Mouse (Mus musculus) left cerebral cortex, postnatal 36 days (tissue): ENCODE measurements around the gene Megf11. TPM values are rescaled to one million over a fixed set of nuclear protein-coding genes. Genes with fewer than 3 reads are reported as not detected.
"Not testable (repeated sequence)": the region's sequence is repeated elsewhere in the genome, so short reads cannot be mapped to it uniquely, and the experiment has no call there.

Experiments used
- DNase-seq, 2 experiments: peaks; one replicate each; pipeline ENCODE4 v3.0.0; 2021 to 2022; ENCODE audit warnings: low spot score in 2 of 2, mixed read lengths in 1 of 2
- intact Hi-C: fragments of 180-260 bp; cut with DNase I; formaldehyde crosslinking; loops from one replicate; pipeline ENCODE4 v1.15.1; 2025
- total RNA-seq, 2 experiments: library from RNA; stranded (reverse); gene quantifications; 2 replicates each; pipeline ENCODE4 v1.2.3; 2021

Megf11 gene
- total RNA-seq, 2 experiments from 2014 or later = 12.6 to 14.6 TPM

DNA sequence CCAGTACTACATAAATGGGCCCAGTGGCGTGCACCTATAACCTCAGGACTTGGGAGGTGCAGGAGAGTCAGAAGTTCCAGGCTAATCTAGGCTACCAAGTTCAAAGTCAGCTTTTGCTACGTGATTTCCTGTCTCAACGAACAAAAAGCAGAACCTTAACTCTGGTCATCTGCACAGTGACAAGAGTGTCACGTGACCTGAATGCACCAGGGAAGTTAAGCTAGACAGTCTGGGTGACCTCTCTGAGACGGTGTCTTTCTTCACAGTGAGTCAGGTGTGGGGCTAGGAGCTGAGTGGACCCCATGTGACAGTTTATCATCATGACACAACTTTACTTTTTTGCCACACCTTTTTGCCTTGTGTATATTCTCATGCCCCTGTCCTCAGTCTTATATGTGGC is 67.3 kb downstream of the Megf11 start:
- intact Hi-C loops = no loop called here
- DNase-seq = no peak

GRCm38 (mm10) chr9:64454196-64454595 is 68.8 kb downstream of the Megf11 start:
- DNase-seq = no peak
- intact Hi-C loops = no loop called here

DNA sequence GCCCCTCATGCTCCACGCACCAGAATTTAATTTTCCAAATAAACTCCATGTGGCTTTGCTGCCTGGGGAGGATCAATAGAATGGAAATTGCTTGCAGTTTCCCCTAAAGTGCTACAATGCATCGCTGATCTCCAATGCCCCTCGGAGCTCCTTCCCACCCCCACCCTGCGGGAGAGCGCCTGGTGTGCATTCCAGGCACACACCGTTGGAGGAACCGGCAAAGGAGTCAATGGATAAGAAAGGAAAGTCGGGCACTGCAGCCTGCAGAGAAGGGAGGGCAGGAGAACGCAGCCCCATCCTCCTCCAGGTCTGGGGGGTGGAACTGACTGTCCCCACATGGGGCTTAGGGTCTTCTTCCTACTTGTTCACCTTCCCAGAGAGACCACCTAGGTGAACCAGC is 70.5 kb downstream of the Megf11 start:
- no peak for DNase-seq
- intact Hi-C loops = no loop called here

- no peak for DNase-seq
- intact Hi-C loops = no loop called here
Measured at GRCm38 (mm10) chr9:64457596-64457995, 72.2 kb downstream of the Megf11 start.

GRCm38 (mm10) chr9:64461568-64462308 is 76.3 kb downstream of the Megf11 start:
- DNase-seq = no peak
- intact Hi-C loops = no loop called here

DNA sequence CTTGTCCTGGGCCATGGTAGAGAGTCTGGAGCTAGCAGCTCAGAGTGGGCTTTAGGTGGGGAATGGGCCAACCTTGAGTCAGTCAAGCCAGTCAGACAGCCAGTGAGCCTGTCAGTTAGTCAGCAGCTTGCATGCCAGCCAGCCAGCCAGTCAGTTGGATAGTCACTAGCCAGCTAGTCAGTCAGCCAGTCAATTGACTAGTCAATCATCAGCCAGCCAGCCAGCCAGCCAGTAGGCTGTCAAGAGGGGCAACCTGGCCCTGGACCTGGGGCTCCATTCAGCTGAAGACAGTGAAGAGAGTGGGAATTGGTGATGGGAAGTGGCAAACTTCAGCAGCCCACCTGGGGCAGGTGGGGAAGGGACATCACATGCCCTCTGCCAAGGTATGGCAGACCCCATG is 77.4 kb downstream of the Megf11 start:
- intact Hi-C loops = no loop called here
- DNase-seq = no peak

- intact Hi-C loops = no loop called here
- DNase-seq = no peak
Measured at GRCm38 (mm10) chr9:64466090-64466489, 80.7 kb downstream of the Megf11 start.

- no peak for DNase-seq
- intact Hi-C loops = no loop called here
Measured at GRCm38 (mm10) chr9:64466564-64466963, 81.1 kb downstream of the Megf11 start.

GRCm38 (mm10) chr9:64470806-64471205 is 85.4 kb downstream of the Megf11 start:
- DNase-seq = no peak
- intact Hi-C loops = no loop called here

GRCm38 (mm10) chr9:64471336-64471735 is 85.9 kb downstream of the Megf11 start:
- no peak for DNase-seq
- intact Hi-C loops = no loop called here

- no peak for DNase-seq
- intact Hi-C loops = no loop called here
Measured at GRCm38 (mm10) chr9:64472165-64472564, 86.7 kb downstream of the Megf11 start.

- intact Hi-C loops = no loop called here
- no peak for DNase-seq
Measured at GRCm38 (mm10) chr9:64472743-64473142, 87.3 kb downstream of the Megf11 start.

DNA sequence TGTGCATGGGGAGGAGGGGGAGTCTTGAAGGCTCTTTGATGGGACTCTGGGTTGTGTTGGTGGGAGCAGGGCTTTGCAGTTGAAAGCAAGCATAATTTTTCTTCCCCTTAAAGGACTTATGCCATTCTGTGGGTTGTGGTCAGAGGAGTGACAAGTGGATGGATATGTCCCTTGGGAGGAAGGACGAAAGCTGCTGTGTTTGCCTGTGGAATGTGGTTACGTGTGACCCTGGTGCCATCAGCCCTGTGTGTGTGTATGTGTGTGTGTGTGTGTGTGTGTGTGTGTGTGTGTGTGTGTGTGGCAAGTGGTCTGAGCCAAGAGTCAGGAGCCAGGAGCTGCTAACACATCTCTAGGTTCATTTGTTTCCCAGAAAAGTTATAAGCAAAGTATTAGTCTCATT is 87.7 kb downstream of the Megf11 start:
- DNase-seq = no peak
- intact Hi-C loops = no loop called here

GRCm38 (mm10) chr9:64473695-64474094 is 88.3 kb downstream of the Megf11 start:
- intact Hi-C loops = no loop called here
- peak; percentile 14 to 29 for DNase-seq

DNA sequence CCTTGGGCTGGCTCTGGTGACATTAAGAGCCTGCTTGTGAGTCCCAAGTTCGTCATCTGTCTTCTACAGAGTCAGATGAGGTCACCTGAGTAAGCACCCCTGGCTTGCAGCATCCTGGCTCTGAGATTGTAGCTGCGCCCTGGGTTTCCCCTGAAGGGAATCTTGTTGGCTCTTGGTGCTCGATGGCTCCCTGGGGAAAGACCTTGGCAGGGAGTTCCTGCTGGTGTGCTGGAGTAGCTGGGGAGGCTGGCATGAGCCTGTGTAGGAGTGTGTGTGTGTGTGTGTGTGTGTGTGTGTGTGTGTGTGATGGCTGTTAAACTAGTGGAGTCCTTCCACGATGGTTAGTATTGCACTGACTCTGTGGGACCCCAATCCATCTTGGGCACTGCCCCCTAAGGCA is 88.7 kb downstream of the Megf11 start:
- intact Hi-C loops = no loop called here
- no peak for DNase-seq

DNA sequence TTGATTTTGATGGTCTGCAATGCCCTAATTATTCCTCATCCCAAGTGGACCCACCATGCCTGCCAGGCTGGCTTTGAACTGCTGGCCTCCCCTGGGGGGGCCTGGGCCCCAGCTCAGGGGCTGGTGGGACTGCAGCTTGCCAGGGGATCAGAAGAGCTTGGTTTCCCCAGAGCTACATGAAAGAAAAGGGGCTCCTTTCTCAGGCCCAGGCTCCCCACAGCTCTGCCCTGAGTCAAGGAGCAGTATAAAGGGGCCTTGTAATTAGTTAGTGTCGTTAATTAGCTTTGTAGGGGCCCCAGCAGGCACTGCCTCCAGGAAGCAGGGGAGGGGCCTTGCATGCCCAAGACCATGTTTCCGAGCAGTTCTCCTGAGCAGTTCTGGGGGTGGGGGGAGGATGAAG is 90.5 kb downstream of the Megf11 start:
- intact Hi-C loops = no loop called here
- DNase-seq = no peak

- DNase-seq, intact Hi-C loops: not testable (repeated sequence)
Measured at GRCm38 (mm10) chr9:64477397-64477796, 92.0 kb downstream of the Megf11 start.

- no peak for DNase-seq
- intact Hi-C loops = no loop called here
Measured at GRCm38 (mm10) chr9:64482126-64482525, 96.7 kb downstream of the Megf11 start.

DNA sequence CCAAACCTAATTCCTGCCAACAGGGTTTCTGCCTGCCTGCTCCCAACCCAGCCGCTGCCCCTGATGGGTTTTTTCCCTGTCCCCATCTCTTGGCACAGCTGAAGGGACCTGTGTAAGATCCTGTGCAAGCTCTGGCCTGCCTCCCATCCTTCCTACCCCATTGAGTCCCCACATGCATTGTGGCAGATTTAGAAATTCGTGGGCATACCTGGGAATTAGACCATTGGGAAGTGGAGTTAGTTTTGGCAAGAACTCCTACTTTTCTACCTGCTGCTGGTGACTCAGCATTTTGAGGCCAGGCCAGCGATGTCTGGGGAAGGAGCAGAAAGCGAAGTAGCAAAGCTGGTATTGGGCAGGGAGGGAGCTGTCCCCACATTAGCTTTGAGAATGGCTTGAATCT is 102.0 kb downstream of the Megf11 start:
- DNase-seq = no peak
- intact Hi-C loops = no loop called here

- intact Hi-C loops = no loop called here
- DNase-seq = no peak
Measured at GRCm38 (mm10) chr9:64494647-64495046, 109.2 kb downstream of the Megf11 start.

DNA sequence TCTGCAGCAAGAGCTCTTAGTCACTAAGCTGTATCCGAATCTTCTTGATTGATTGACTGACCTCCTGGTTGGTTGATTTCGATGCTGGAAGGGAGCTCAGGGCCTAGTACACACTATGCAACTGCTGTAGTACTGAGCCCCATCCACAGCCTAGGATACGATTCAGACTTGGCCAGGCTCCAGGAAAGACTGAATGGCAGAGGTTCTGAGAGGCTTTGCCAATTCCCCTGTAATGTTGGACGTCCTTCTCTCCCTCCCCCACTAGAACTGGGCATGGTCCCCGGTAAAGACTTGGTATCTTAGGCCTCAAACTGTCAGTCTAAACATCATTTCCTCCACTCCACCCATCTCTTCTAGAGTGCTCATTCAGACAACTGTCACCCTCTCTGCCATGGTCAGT is 113.5 kb downstream of the Megf11 start:
- DNase-seq = peak in 1 of 2 experiments; percentile 20
- intact Hi-C loops = no loop called here

- intact Hi-C loops = loop anchor here (10.0 kb wide), 1 partner anchor 106 kb away; no protein-coding TSS in a partner anchor
- DNase-seq = peak; percentile 61 to 66
Measured at GRCm38 (mm10) chr9:64501211-64501610, 115.8 kb downstream of the Megf11 start.
